Mouse (Mus musculus) cerebellum, adult 2 months (tissue): ENCODE results near the gene Ddx5.

Experiments
- CTCF ChIP-seq: fragments of 200-500 bp; IDR thresholded peaks from 2 replicates; pipeline ENCODE4 v1.5.1; 2011; ENCODE audit warnings: low read depth, mild to moderate bottlenecking, control low read depth, low read length, moderate library complexity, borderline replicate concordance; ENCODE audit not compliant: insufficient read depth
- POLR2A ChIP-seq: fragments of 200-500 bp; IDR thresholded peaks from 2 replicates; pipeline ENCODE4 v1.6.1; 2011; ENCODE audit warnings: low read length, control low read depth, borderline replicate concordance; ENCODE audit not compliant: insufficient read depth

- TF ChIP-seq POLR2A (no peak), CTCF (no peak)
Measured at GRCm38 (mm10) chr11:106752103-106752502, 36.9 kb downstream of the Ddx5 start.
